Mouse (Mus musculus): ENCODE results near the gene Cth. TPM values are rescaled to one million over a fixed set of nuclear protein-coding genes. Genes with fewer than 3 reads are reported as not detected.
"Not testable (repeated sequence)": the region's sequence is repeated elsewhere in the genome, so short reads cannot be mapped to it uniquely, and the experiment has no call there.

Gene Cth
- not detected for polyA plus RNA-seq (2017; shearing (Covaris generic))

DNA sequence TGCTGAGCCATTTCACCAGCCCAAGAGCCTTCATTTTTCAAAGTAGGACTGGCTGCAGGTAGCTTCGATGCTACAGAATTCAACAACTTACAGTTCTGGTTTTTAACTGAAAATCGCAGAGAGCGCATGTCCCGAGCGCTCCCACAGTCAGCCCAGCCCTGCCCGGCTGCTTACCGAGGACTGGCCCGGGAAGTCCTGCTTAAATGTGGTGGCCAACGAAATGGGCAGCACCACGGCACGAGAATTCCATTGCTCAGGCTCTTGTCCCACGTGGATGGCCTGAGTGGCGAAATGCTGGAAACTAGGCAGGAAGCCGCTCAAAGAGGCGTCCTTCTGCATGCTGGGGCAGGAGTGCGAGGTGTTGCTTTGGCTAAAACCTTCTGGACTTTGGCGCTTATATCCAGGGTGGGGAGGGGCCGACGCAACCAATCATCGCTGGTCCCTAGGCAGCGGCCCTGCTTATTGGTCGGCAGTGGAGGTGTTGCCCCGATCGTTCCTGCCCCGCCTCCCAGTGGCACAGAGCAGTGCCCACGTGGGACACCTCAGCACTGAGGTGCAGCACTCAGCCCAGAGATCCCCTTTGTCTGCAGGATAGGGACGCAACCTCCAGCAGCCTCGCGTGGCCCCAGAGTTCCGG is at the start of gene Cth:
Cth (minus strand) TSS at position 386 of the 637 bp plus-strand sequence.
- peak; percentile 91 for ATAC-seq

DNA sequence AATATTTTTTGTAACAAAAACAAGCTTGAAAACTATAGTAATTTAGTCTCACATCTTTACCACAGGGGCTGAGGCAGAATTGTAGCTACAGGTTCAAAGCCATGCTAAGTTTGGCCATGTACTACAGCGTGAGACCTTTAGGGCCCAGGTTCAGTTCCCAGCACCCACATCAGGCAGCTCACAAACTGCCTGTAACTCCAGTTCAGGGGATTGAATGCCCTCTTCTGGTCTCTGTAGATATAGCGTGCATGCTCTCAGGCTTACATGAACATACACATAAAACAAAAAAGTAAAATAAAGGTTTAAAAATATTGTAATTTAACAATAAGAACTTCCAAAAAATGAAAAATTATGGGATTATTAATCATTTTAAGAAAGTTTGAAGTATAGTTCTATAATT is 48.4 kb upstream of the Cth start:
- no peak for ATAC-seq

DNA sequence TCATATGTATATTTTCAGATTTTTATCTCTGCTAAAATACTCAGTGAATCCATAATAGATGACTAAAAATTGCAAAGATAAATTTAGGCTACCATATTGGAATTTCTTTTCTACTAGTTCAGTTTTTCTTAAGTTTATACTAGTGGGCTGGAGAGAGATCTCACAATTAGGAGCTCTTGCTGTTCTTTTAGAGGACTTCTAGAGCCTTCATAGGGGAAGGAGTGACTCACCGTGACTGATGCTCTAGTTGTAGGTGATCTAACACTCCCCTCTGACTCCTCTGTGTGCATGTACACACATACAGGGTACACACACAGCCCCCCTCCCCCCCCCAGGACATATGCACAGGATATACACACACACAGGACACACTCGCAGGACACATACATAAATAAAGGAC is 46.3 kb upstream of the Cth start:
- no peak for ATAC-seq

- ATAC-seq, result no peak
Observed at GRCm38 (mm10) chr3:157957320-157957719, 32.4 kb upstream of the Cth start.

DNA sequence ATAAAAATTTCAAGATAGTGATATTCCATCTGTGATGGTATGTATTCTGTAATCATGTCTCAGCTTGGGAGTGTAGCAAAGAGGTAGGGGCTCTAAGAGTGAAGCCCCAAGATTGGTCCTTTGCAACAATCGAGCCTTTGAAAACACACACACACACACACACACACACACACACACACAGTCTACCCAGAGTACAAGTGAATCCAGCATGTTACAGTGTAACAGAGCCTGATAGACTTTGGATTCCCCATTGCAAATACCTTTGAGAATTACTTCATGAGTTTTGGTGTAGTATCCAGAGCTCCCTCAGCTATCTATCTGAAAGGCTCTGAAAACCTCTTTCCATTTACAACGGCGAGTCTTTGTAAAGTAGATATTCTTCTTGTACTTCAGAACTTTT is 31.3 kb upstream of the Cth start:
- no peak for ATAC-seq

- ATAC-seq, result no peak
Observed at GRCm38 (mm10) chr3:157955466-157955865, 30.6 kb upstream of the Cth start.

DNA sequence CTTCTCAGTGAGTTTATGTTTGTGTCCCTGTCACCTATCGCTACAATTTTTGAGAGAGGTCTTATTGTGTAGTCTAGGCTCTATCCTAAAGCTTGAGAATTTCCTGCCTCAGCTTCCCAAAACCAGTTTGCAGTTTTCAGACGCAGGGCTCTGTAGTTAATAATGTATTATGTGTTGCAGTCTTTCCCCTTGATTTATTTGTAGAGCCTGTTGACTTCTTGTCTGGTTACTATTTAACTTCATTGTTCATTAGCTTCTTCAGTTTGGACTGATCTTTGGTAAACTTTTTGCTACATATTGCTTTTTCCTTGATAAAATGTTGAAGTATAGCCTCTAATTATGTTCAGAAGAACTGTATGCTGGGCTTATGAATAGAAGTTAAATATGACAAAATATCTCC is 27.8 kb upstream of the Cth start:
- ATAC-seq, result no peak

- ATAC-seq, result peak; percentile 42
Observed at GRCm38 (mm10) chr3:157947383-157948280, 22.8 kb upstream of the Cth start.

GRCm38 (mm10) chr3:157946843-157947358 is 22.0 kb upstream of the Cth start, which contains the start of gene Ankrd13c:
Ankrd13c (plus strand) TSS chr3:157947239.
- ATAC-seq, result peak; percentile 88

DNA sequence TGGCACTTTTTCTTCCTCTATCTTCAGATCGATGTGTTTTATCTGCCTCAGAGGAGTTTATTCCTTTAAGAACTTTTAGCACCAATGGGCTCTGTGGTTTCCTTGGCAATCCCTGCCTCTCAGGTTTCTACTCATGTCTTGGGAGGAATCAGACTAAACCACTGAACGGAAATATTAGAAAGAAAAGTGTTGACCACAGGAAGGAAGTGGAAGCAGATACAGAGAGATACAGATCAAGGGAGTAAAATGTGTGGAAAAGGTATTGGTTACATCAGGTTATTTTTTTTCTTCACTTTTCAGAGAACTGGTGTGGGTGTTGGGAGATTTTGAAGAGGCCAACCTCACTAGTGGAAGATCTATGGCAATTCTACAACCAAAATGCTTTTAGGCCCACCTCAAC is 13.7 kb upstream of the Cth start:
- ATAC-seq, result peak; percentile 64

GRCm38 (mm10) chr3:157934301-157934823 is 9.5 kb upstream of the Cth start:
- no peak for ATAC-seq

- ATAC-seq, result not testable (repeated sequence)
Observed at GRCm38 (mm10) chr3:157933223-157933622, 8.3 kb upstream of the Cth start.

DNA sequence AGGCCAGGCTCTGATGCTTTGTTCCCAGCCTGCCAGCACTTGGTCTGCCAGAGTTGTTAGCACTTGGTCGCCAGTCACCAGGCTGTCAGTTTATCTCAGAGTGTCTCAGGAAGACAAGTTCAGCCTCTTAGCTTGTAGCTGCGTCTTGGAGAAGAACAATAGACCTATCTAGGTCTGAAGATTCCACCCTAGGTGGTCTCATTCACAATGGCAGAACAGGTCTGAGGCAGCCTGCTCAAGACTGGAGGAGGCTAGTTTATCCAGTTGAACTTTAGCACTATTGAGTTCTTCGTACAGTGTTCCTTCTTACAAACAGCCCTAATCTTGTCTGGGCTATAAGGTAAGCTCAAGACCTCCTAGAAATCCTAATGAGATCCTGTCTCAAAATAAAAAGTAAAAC is 7.2 kb upstream of the Cth start:
- ATAC-seq, result no peak

DNA sequence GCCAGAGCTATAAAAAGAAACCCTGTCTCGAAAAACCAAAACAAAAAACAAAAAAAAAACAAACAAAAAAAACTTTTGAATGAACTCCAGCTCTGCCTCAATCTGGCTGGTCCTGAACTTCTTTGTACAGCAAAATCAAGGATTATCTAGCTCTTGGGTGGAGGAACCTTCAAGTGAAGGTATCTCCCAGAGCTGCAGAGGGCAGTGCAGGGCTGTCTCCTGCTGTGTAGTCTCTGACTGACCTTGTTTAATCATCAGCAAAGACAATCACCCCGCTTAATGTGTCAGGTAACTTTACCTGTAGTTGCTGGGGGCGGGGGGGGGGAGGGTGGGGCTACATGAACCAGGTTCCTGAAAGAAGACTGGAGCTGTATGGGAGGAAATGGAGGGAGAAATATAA is 6.7 kb upstream of the Cth start:
- no peak for ATAC-seq

DNA sequence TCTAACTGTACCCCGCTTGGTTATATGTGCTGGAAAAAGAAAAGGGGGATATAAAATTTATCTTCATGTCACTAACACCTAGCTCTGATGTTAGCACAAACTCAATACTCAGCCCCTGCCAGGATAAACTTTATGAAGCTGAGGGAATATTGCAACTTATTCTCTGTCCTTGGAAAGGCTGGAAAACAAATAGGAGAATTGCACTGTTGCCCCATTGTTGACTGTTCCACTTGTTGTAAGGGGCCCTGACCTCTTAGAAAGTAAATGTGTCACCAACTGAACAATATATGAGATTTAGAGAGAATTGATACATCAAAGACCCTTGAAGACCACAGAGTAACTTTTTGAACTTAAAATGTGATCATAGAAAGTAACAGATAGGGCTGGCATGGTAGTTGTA is 4.5 kb upstream of the Cth start:
- no peak for ATAC-seq

- no peak for ATAC-seq
Observed at GRCm38 (mm10) chr3:157928731-157929130, 3.9 kb upstream of the Cth start.

DNA sequence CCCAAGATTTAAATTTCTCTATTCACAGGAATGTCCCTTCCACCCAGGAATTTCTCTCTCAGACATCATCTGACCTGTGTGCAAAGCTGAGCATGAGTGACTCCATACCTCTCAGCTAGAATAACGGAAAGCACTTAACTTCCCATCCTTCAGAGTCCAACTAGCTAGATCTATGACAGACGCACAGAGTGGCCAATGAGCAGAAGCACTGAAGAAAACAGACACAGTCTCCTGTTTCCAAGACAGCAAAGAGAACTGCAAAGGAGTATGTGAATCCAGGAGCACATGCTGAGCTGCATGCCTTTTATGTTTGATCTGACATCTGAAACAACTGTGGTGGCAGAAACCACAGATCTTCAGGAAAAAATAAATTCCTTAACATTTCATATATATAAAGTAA is 1.9 kb upstream of the Cth start:
- no peak for ATAC-seq

DNA sequence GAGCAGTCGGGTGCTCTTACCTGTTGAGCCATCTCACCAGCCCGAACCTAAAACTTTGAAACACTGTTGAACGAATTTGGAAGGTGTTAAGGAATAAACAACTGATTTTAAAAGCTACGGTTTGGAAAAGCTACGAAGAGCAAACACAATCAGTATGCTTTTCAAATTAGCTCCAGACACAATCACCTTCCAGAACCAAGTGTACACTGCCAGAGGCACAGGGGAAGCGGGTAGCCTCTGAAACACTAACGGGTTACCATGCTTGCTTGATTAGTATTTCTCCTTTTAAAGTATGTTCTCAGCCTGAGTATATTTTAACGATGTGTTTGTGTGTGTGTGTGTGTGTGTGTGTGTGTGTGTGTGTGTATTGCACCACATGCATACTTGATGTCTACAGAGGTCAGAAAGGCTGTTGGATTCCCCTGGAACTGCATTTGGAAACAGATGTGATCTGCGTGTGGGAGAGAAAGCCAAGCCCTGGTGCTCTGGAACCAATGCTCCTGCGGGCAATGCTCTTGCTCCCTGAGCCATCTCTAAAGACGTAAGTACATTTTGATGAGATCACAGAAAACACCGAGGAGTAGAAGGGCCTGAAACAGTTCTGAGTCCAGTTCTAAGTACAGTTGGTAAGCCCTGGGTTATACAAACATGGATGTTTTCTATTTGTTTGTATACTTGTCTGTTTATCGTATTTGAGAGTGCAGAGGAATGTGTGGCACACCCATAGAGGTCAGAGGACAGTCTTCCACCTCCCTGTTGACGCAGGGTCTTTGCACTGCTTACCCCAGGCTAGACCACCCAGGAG is 1.0 kb upstream of the Cth start:
- ATAC-seq, result no peak

GRCm38 (mm10) chr3:157923268-157923835 is 1.5 kb downstream of the Cth start:
- no peak for ATAC-seq

DNA sequence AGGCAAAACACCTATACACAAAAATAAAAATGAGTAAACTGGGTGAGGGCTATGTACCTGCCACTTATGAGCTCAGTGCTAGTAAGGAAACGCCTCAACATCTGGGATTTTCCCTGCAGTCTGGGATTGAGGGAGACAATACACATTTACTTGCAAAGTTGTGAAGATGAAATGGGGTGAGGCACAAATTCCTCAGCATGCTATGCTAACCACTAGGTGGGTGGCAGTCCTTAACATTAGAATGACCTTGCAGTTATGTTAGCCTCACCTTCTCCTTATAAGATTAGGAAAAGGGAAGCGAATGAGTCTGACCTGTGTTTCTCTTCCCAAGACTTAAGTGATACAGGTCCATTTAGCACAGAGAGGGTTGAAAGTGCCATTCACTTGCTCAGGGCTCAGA is 3.5 kb downstream of the Cth start:
- no peak for ATAC-seq

DNA sequence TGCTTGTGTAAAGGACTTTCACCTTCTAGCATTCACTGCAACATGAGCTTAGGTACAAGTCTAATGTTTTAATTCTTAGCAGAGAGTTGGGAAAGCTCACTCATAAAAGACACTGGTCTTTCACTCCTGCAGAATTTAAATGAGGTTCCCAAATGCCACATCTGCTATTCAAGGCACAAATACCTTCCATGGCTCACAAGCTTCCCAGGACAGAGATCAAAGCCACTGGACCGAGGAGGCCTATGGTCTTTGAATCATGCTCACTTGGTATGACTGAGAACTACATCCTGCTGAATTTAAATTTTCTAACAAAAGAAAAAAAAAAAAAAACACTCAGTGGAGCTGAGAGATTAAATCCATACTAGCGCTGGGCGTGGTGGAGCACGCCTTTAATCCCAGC is 8.5 kb downstream of the Cth start:
- ATAC-seq, result no peak

GRCm38 (mm10) chr3:157912155-157912554 is 12.7 kb downstream of the Cth start:
- ATAC-seq, result no peak
